Mouse (Mus musculus): ENCODE data around the gene Gimap9. TPM values are rescaled to one million over a fixed set of nuclear protein-coding genes. Genes with fewer than 3 reads are reported as not detected.

Gene Gimap9
- 0.70 and 1.5 TPM in 2 replicates for polyA plus RNA-seq (2014; fragmentation: Nextera tagmentation; extraction: Ambion mirVana)

- WGBS = 37% methylated on average over 13 of the region's 13 CpGs
- no peaks in the 10 kb centered on the region for H3K4me1 ChIP-seq (ENCODE audit: control insufficient read depth, insufficient read depth, low read length)
- H3K36me3 ChIP-seq (ENCODE audit: control insufficient read depth, insufficient read depth, low read length) = no peaks in the 10 kb centered on the region
- no peak within 1 kb of the TSS for H3K4me3 ChIP-seq (ENCODE audit: low read depth, low read length)
- no peaks in the 10 kb centered on the region for H3K9me3 ChIP-seq (ENCODE audit: control insufficient read depth, low read length)
- no peak for ATAC-seq (ENCODE audit: low read depth)
- peak within 1 kb of the TSS; percentile 8; the same call in 1 of the 2 replicates for H3K4me2 ChIP-seq (ENCODE audit: low read depth, low read length)
- no peak within 1 kb of the TSS for H3K9ac ChIP-seq (replicated peaks; ENCODE audit: low read depth, low read length)
- no peaks in the 10 kb centered on the region for H3K27me3 ChIP-seq (ENCODE audit: control insufficient read depth, insufficient read depth, low read length)
- H3K27ac ChIP-seq (ENCODE audit: low read depth, low read length) = no peak within 1 kb of the TSS
These were observed at the start of gene Gimap9 for GRCm38 (mm10) chr6:48675931-48676859. TSS of gene Gimap9 (plus strand) at chr6:48676129.

GRCm38 (mm10) chr6:48626464-48626863, 49.5 kb upstream of the Gimap9 start, which contains the start of gene AI854703:
TSS of gene AI854703 (plus strand) at chr6:48626764.
- 31% methylated on average over 8 of the region's 8 CpGs for WGBS
- peak within 1 kb of the TSS; percentile 73 for H3K4me2 ChIP-seq (ENCODE audit: low read depth, low read length)
- no peaks in the 10 kb centered on the region for H3K36me3 ChIP-seq (ENCODE audit: control insufficient read depth, insufficient read depth, low read length)
- H3K9me3 ChIP-seq (ENCODE audit: control insufficient read depth, low read length) = no peaks in the 10 kb centered on the region
- H3K4me1 ChIP-seq (ENCODE audit: control insufficient read depth, insufficient read depth, low read length) = peaks cover 4% of the 10 kb centered on the region; the same call in 1 of the 2 replicates
- H3K4me3 ChIP-seq (ENCODE audit: low read depth, low read length) = peak within 1 kb of the TSS; percentile 48
- peak within 1 kb of the TSS; percentile 55 for H3K9ac ChIP-seq (replicated peaks; ENCODE audit: low read depth, low read length)
- H3K27ac ChIP-seq (ENCODE audit: low read depth, low read length) = no peak within 1 kb of the TSS
- no peak for ATAC-seq (ENCODE audit: low read depth)
- 0 out of 2 replicates have a peak, but pooled peaks cover 7% of the 10 kb centered on the region for H3K27me3 ChIP-seq (ENCODE audit: control insufficient read depth, insufficient read depth, low read length)

GRCm38 (mm10) chr6:48626984-48627383, 48.9 kb upstream of the Gimap9 start:
- Histone ChIP-seq H3K4me3 (ENCODE audit: low read depth, low read length) (peak overlapping the region; percentile 48), H3K27me3 (ENCODE audit: control insufficient read depth, insufficient read depth, low read length) (0 out of 2 replicates have a peak, but pooled peaks cover 7% of the 10 kb centered on the region), H3K36me3 (ENCODE audit: control insufficient read depth, insufficient read depth, low read length) (no peaks in the 10 kb centered on the region), H3K4me1 (ENCODE audit: control insufficient read depth, insufficient read depth, low read length) (peaks cover 4% of the 10 kb centered on the region; the same call in 1 of the 2 replicates), H3K27ac (ENCODE audit: low read depth, low read length) (no peak overlapping the region), H3K4me2 (ENCODE audit: low read depth, low read length) (peak overlapping the region; percentile 73), H3K9ac (replicated peaks; ENCODE audit: low read depth, low read length) (peak overlapping the region; percentile 55), H3K9me3 (ENCODE audit: control insufficient read depth, low read length) (no peaks in the 10 kb centered on the region)
- peak; percentile 47; the same call in 1 of the 2 replicates for ATAC-seq (ENCODE audit: low read depth)
- under 1% methylated on average over 32 of the region's 32 CpGs for WGBS

GRCm38 (mm10) chr6:48627511-48627924, 48.4 kb upstream of the Gimap9 start:
- Histone ChIP-seq H3K4me2 (ENCODE audit: low read depth, low read length) (peak overlapping the region; percentile 73), H3K9ac (replicated peaks; ENCODE audit: low read depth, low read length) (peak overlapping the region; percentile 55), H3K27me3 (ENCODE audit: control insufficient read depth, insufficient read depth, low read length) (0 out of 2 replicates have a peak, but pooled peaks cover 7% of the 10 kb centered on the region), H3K4me3 (ENCODE audit: low read depth, low read length) (peak overlapping the region; percentile 48), H3K36me3 (ENCODE audit: control insufficient read depth, insufficient read depth, low read length) (no peaks in the 10 kb centered on the region), H3K9me3 (ENCODE audit: control insufficient read depth, low read length) (no peaks in the 10 kb centered on the region), H3K4me1 (ENCODE audit: control insufficient read depth, insufficient read depth, low read length) (peaks cover 4% of the 10 kb centered on the region; the same call in 1 of the 2 replicates), H3K27ac (ENCODE audit: low read depth, low read length) (no peak overlapping the region)
- 2% methylated on average over 7 of the region's 7 CpGs for WGBS
- no peak for ATAC-seq (ENCODE audit: low read depth)

GRCm38 (mm10) chr6:48628377-48628776, 47.6 kb upstream of the Gimap9 start:
- no peak overlapping the region for H3K9ac ChIP-seq (replicated peaks; ENCODE audit: low read depth, low read length)
- H3K9me3 ChIP-seq (ENCODE audit: control insufficient read depth, low read length) = no peaks in the 10 kb centered on the region
- 0 out of 2 replicates have a peak, but pooled peaks cover 7% of the 10 kb centered on the region for H3K27me3 ChIP-seq (ENCODE audit: control insufficient read depth, insufficient read depth, low read length)
- no peak for ATAC-seq (ENCODE audit: low read depth)
- WGBS = 80% methylated on average over 3 of the region's 3 CpGs
- H3K36me3 ChIP-seq (ENCODE audit: control insufficient read depth, insufficient read depth, low read length) = no peaks in the 10 kb centered on the region
- no peak overlapping the region for H3K4me2 ChIP-seq (ENCODE audit: low read depth, low read length)
- peaks cover 4% of the 10 kb centered on the region; the same call in 1 of the 2 replicates for H3K4me1 ChIP-seq (ENCODE audit: control insufficient read depth, insufficient read depth, low read length)
- no peak overlapping the region for H3K4me3 ChIP-seq (ENCODE audit: low read depth, low read length)
- H3K27ac ChIP-seq (ENCODE audit: low read depth, low read length) = no peak overlapping the region

GRCm38 (mm10) chr6:48628808-48629660, 46.9 kb upstream of the Gimap9 start:
- 0 out of 2 replicates have a peak, but pooled peaks cover 7% of the 10 kb centered on the region for H3K27me3 ChIP-seq (ENCODE audit: control insufficient read depth, insufficient read depth, low read length)
- H3K4me1 ChIP-seq (ENCODE audit: control insufficient read depth, insufficient read depth, low read length) = peaks cover 4% of the 10 kb centered on the region; the same call in 1 of the 2 replicates
- H3K36me3 ChIP-seq (ENCODE audit: control insufficient read depth, insufficient read depth, low read length) = no peaks in the 10 kb centered on the region
- H3K27ac ChIP-seq (ENCODE audit: low read depth, low read length) = peak overlapping the region; percentile 40; the same call in 1 of the 2 replicates
- H3K9ac ChIP-seq (replicated peaks; ENCODE audit: low read depth, low read length) = peak overlapping the region; percentile 33
- peak overlapping the region; percentile 39 for H3K4me3 ChIP-seq (ENCODE audit: low read depth, low read length)
- no peaks in the 10 kb centered on the region for H3K9me3 ChIP-seq (ENCODE audit: control insufficient read depth, low read length)
- ATAC-seq (ENCODE audit: low read depth) = peak; percentile 79
- WGBS = 7% methylated on average over 45 of the region's 54 CpGs
- H3K4me2 ChIP-seq (ENCODE audit: low read depth, low read length) = peak overlapping the region; percentile 74

- Histone ChIP-seq H3K4me3 (ENCODE audit: low read depth, low read length) (peak overlapping the region; percentile 39), H3K9me3 (ENCODE audit: control insufficient read depth, low read length) (no peaks in the 10 kb centered on the region), H3K4me1 (ENCODE audit: control insufficient read depth, insufficient read depth, low read length) (peaks cover 4% of the 10 kb centered on the region; the same call in 1 of the 2 replicates), H3K27ac (ENCODE audit: low read depth, low read length) (no peak overlapping the region), H3K9ac (replicated peaks; ENCODE audit: low read depth, low read length) (peak overlapping the region; percentile 33), H3K36me3 (ENCODE audit: control insufficient read depth, insufficient read depth, low read length) (no peaks in the 10 kb centered on the region), H3K4me2 (ENCODE audit: low read depth, low read length) (peak overlapping the region; percentile 74), H3K27me3 (ENCODE audit: control insufficient read depth, insufficient read depth, low read length) (0 out of 2 replicates have a peak, but pooled peaks cover 7% of the 10 kb centered on the region)
- ATAC-seq (ENCODE audit: low read depth) = peak; percentile 52; the same call in 1 of the 2 replicates
- WGBS = 18% methylated on average over 13 of the region's 13 CpGs
These were observed 46.3 kb upstream of the Gimap9 start for GRCm38 (mm10) chr6:48629661-48630034.

- Histone ChIP-seq H3K4me2 (ENCODE audit: low read depth, low read length) (no peak overlapping the region), H3K4me3 (ENCODE audit: low read depth, low read length) (no peak overlapping the region), H3K9ac (replicated peaks; ENCODE audit: low read depth, low read length) (no peak overlapping the region), H3K27ac (ENCODE audit: low read depth, low read length) (no peak overlapping the region), H3K9me3 (ENCODE audit: control insufficient read depth, low read length) (no peaks in the 10 kb centered on the region), H3K27me3 (ENCODE audit: control insufficient read depth, insufficient read depth, low read length) (0 out of 2 replicates have a peak, but pooled peaks cover 7% of the 10 kb centered on the region), H3K36me3 (ENCODE audit: control insufficient read depth, insufficient read depth, low read length) (no peaks in the 10 kb centered on the region), H3K4me1 (ENCODE audit: control insufficient read depth, insufficient read depth, low read length) (peaks cover 4% of the 10 kb centered on the region; the same call in 1 of the 2 replicates)
- WGBS = 93% methylated on average over 8 of the region's 8 CpGs
- ATAC-seq (ENCODE audit: low read depth) = no peak
These were observed 45.1 kb upstream of the Gimap9 start for GRCm38 (mm10) chr6:48630831-48631230.

Data from neural tube, embryonic 14.5 days (tissue).